Mouse (Mus musculus): ENCODE results near the gene Acsl1.

Acsl1 gene

GRCm38 (mm10) chr8:46470792-46471781 is at the start of gene Acsl1:
Acsl1 (plus strand) TSS chr8:46471037.
- in situ Hi-C loops (cut with MboI; ENCODE audit: unreplicated experiment in 2 of 2), result loop anchor here in 1 of 2 experiments (5.0 kb wide), 1 partner anchor 36 kb away; no protein-coding TSS in a partner anchor

- in situ Hi-C loops (cut with MboI; ENCODE audit: unreplicated experiment in 2 of 2), result no loop called here
Measured at GRCm38 (mm10) chr8:46421515-46421914, 49.3 kb upstream of the Acsl1 start.

GRCm38 (mm10) chr8:46427940-46428339 is 42.9 kb upstream of the Acsl1 start:
- in situ Hi-C loops (cut with MboI; ENCODE audit: unreplicated experiment in 2 of 2), result no loop called here

- in situ Hi-C loops (cut with MboI; ENCODE audit: unreplicated experiment in 2 of 2), result no loop called here
Measured at GRCm38 (mm10) chr8:46429871-46430270, 41.0 kb upstream of the Acsl1 start.

- in situ Hi-C loops (cut with MboI; ENCODE audit: unreplicated experiment in 2 of 2), result no loop called here
Measured at GRCm38 (mm10) chr8:46431921-46432320, 38.9 kb upstream of the Acsl1 start.

GRCm38 (mm10) chr8:46432581-46432980 is 38.3 kb upstream of the Acsl1 start:
- in situ Hi-C loops (cut with MboI; ENCODE audit: unreplicated experiment in 2 of 2), result no loop called here

- in situ Hi-C loops (cut with MboI; ENCODE audit: unreplicated experiment in 2 of 2), result no loop called here
Measured at GRCm38 (mm10) chr8:46433656-46434055, 37.2 kb upstream of the Acsl1 start.

GRCm38 (mm10) chr8:46438491-46438890 is 32.3 kb upstream of the Acsl1 start:
- in situ Hi-C loops (cut with MboI; ENCODE audit: unreplicated experiment in 2 of 2), result no loop called here

- in situ Hi-C loops (cut with MboI; ENCODE audit: unreplicated experiment in 2 of 2), result no loop called here
Measured at GRCm38 (mm10) chr8:46445964-46446915, 24.6 kb upstream of the Acsl1 start.

- in situ Hi-C loops (cut with MboI; ENCODE audit: unreplicated experiment in 2 of 2), result no loop called here
Measured at GRCm38 (mm10) chr8:46447334-46447733, 23.5 kb upstream of the Acsl1 start.

GRCm38 (mm10) chr8:46448606-46449005 is 22.2 kb upstream of the Acsl1 start:
- in situ Hi-C loops (cut with MboI; ENCODE audit: unreplicated experiment in 2 of 2), result no loop called here

GRCm38 (mm10) chr8:46449063-46449462 is 21.8 kb upstream of the Acsl1 start:
- in situ Hi-C loops (cut with MboI; ENCODE audit: unreplicated experiment in 2 of 2), result no loop called here

GRCm38 (mm10) chr8:46449723-46450251 is 21.1 kb upstream of the Acsl1 start:
- in situ Hi-C loops (cut with MboI; ENCODE audit: unreplicated experiment in 2 of 2), result no loop called here

GRCm38 (mm10) chr8:46458215-46458811 is 12.5 kb upstream of the Acsl1 start:
- in situ Hi-C loops (cut with MboI; ENCODE audit: unreplicated experiment in 2 of 2), result no loop called here

- in situ Hi-C loops (cut with MboI; ENCODE audit: unreplicated experiment in 2 of 2), result loop anchor here in 1 of 2 experiments (5.0 kb wide), 1 partner anchor 44 kb away; no protein-coding TSS in a partner anchor
Measured at GRCm38 (mm10) chr8:46468400-46468799, 2.4 kb upstream of the Acsl1 start.

GRCm38 (mm10) chr8:46469071-46469769 is 1.6 kb upstream of the Acsl1 start:
- in situ Hi-C loops (cut with MboI; ENCODE audit: unreplicated experiment in 2 of 2), result loop anchor here in 1 of 2 experiments (5.0 kb wide), 1 partner anchor 43 kb away; no protein-coding TSS in a partner anchor

- in situ Hi-C loops (cut with MboI; ENCODE audit: unreplicated experiment in 2 of 2), result loop anchor here in 1 of 2 experiments (5.0 kb wide), 1 partner anchor 37 kb away; no protein-coding TSS in a partner anchor
Measured at GRCm38 (mm10) chr8:46470091-46470791, 596 bp upstream of the Acsl1 start.

GRCm38 (mm10) chr8:46471926-46472485 is 1.2 kb downstream of the Acsl1 start:
- in situ Hi-C loops (cut with MboI; ENCODE audit: unreplicated experiment in 2 of 2), result loop anchor here in 1 of 2 experiments (5.0 kb wide), 1 partner anchor 35 kb away; no protein-coding TSS in a partner anchor

Measured in v-Abl transformed pro-B cells (cell line).